Mouse (Mus musculus) T-helper 2 cell (primary cell): Measurements from ENCODE around the gene Zzz3.
"Not testable (repeated sequence)": the region's sequence is repeated elsewhere in the genome, so short reads cannot be mapped to it uniquely, and the experiment has no call there.

ENCODE experiments used
- in situ Hi-C: fragments of 300-600 bp; cut with MboI, MseI; formaldehyde crosslinking; loops from one replicate; pipeline ENCODE4 v1.15.1; 2025; ENCODE audit warnings: high pct_unique_total_duplicates

Gene Zzz3

GRCm38 (mm10) chr3:152401964-152402670 lies 6.8 kb downstream of the Zzz3 start:
- in situ Hi-C loops: no loop called here

- in situ Hi-C loops: no loop called here
Observed at GRCm38 (mm10) chr3:152402671-152403066, 7.4 kb downstream of the Zzz3 start.

GRCm38 (mm10) chr3:152403827-152404226 lies 8.6 kb downstream of the Zzz3 start:
- in situ Hi-C loops: no loop called here

GRCm38 (mm10) chr3:152405420-152405819 lies 10.1 kb downstream of the Zzz3 start:
- in situ Hi-C loops: no loop called here

GRCm38 (mm10) chr3:152405978-152406640 lies 10.8 kb downstream of the Zzz3 start:
- in situ Hi-C loops: no loop called here

GRCm38 (mm10) chr3:152410980-152411551 lies 15.8 kb downstream of the Zzz3 start:
- in situ Hi-C loops: no loop called here

GRCm38 (mm10) chr3:152412362-152412761 lies 17.1 kb downstream of the Zzz3 start:
- in situ Hi-C loops: no loop called here

- in situ Hi-C loops: no loop called here
Observed at GRCm38 (mm10) chr3:152428925-152429324, 33.7 kb downstream of the Zzz3 start.

GRCm38 (mm10) chr3:152432677-152433076 lies 37.4 kb downstream of the Zzz3 start:
- in situ Hi-C loops: no loop called here

GRCm38 (mm10) chr3:152435590-152435989 lies 40.3 kb downstream of the Zzz3 start:
- in situ Hi-C loops: no loop called here

- in situ Hi-C loops: no loop called here
Observed at GRCm38 (mm10) chr3:152438068-152438467, 42.8 kb downstream of the Zzz3 start.

- in situ Hi-C loops: no loop called here
Observed at GRCm38 (mm10) chr3:152442795-152443194, 47.5 kb downstream of the Zzz3 start.

- in situ Hi-C loops: no loop called here
Observed at GRCm38 (mm10) chr3:152444114-152444513, 48.8 kb downstream of the Zzz3 start.

- in situ Hi-C loops: no loop called here
Observed at GRCm38 (mm10) chr3:152446966-152447365, 51.7 kb downstream of the Zzz3 start.

- in situ Hi-C loops: no loop called here
Observed at GRCm38 (mm10) chr3:152453163-152453562, 57.9 kb downstream of the Zzz3 start.

- in situ Hi-C loops: no loop called here
Observed at GRCm38 (mm10) chr3:152457308-152458035, 62.2 kb downstream of the Zzz3 start.

- in situ Hi-C loops: not testable (repeated sequence)
Observed at GRCm38 (mm10) chr3:152458875-152459274, 63.6 kb downstream of the Zzz3 start.

GRCm38 (mm10) chr3:152460802-152461201 lies 65.5 kb downstream of the Zzz3 start:
- in situ Hi-C loops: no loop called here

GRCm38 (mm10) chr3:152462038-152462547 lies 66.8 kb downstream of the Zzz3 start:
- in situ Hi-C loops: no loop called here

GRCm38 (mm10) chr3:152462900-152463299 lies 67.6 kb downstream of the Zzz3 start:
- in situ Hi-C loops: no loop called here

GRCm38 (mm10) chr3:152464462-152464861 lies 69.2 kb downstream of the Zzz3 start:
- in situ Hi-C loops: no loop called here

- in situ Hi-C loops: no loop called here
Observed at GRCm38 (mm10) chr3:152465338-152465737, 70.1 kb downstream of the Zzz3 start.
